Mouse (Mus musculus): ENCODE measurements around the gene Ccni.

DNA sequence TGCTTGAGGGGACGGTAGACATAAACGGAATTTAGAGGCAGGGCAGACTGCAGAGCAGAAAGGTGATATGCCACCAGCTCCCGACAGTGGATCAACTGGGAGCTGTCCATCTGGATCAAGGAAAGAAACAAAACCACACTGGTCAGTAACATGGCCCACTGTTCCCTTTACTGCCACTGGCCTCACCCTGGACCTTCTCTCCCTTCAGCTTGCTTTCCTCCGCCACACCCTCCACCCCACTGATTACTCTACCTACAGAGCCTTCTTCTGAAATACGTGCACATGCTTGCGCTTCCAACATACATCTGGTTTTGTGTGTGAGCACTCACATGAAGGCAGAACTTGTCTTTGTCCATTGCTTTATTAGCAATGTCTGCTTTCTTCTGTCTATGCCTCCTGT, 23.0 kb downstream of the Ccni start:
- TF ChIP-seq CTCF (IDR thresholded peaks at IDR 0.05; ENCODE audit: extremely low read depth, insufficient read depth, insufficient read length, insufficient replicate concordance) (no peak), POLR2A (IDR thresholded peaks at IDR 0.05; ENCODE audit: low read depth, low read length) (no peak)

All from spleen, adult 2 months (tissue).